Mouse (Mus musculus) WW6 (cell line): ENCODE results near the gene Ntrk3.

Experiments used
- DNase-seq: peaks from one replicate; pipeline ENCODE4 v3.0.0-alpha.2; 2013; ENCODE audit warnings: low read depth, low spot score

The Ntrk3 gene

GRCm38 (mm10) chr7:78443373-78444036, 294.3 kb downstream of the Ntrk3 start:
- no peak for DNase-seq

- no peak for DNase-seq
Measured at GRCm38 (mm10) chr7:78441706-78442105, 296.1 kb downstream of the Ntrk3 start.

DNA sequence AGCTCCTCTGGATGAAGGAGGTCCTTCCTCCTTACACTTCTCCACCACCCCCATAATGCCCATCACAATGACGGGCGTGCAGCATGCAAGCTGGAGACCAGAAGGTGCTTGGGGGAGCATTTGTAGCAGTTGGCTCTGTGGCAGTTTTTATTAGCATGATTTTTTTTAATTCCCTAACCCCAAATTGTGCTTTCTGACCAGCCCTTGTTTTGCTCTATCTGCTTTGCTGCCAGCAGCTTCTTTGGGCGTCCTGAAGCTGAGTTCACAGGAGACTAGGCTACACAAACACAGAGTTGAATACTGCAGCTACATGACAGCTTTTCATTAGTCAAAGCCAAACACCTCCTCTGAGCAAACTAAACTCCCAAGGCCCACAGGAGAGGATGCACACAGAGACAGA, 296.9 kb downstream of the Ntrk3 start:
- no peak for DNase-seq

GRCm38 (mm10) chr7:78440476-78440875, 297.3 kb downstream of the Ntrk3 start:
- no peak for DNase-seq

DNA sequence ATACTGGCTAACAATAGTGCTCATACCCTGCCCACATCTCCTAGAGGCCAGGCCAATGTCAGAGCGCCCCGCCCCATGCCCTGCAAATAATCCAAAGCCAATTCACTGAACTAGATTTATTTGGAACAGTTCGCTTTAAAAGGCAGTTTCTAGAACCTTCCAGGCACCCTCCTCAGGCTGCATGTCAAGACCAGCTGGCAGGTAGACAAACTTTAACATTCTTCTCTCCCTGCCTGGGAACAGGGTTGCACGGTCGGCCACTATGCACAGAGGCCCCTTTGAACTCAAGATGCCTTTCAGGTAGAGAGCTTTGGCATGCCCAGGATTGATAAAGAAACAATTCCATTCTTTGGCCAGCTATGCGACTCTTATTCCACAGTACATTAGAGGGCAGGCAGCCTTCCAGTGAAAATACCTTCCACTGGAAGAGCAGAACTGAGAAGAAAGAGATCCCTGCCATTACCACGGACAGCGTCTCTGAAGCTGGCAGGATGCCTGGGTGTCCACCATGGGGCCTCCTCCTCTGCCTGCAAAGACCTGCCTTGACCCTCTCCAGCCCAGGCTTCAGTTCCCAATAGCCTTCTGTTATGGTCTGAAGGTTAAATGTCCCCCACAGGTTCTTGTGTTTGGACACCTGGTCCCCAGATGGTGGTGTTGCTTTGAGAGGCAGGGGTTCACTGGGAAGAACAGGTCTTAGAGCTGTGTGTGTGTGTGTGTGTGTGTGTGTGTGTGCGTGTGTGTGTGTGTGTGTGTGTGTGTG, 298.3 kb downstream of the Ntrk3 start:
- no peak for DNase-seq

GRCm38 (mm10) chr7:78433617-78434144, 304.1 kb downstream of the Ntrk3 start:
- no peak for DNase-seq

DNA sequence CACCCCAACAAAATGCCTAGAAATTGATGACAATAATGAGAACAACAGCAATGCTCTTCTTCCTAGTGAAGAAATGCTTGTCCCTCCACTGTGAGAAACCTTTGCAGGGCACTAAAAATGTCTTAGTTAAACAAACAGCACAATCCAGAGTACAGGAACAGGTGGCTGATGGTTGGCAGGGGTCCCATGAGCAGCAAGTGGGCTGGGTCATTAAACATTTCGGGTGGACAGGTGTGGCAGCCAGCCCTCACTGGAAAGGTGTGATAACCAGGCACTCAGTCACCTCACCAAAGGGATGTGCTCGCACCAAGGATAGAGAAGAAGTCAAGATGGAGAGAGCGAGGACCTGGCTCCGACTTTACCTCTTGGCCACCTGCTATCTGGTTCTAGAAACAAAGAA, 306.2 kb downstream of the Ntrk3 start:
- DNase-seq = no peak

DNA sequence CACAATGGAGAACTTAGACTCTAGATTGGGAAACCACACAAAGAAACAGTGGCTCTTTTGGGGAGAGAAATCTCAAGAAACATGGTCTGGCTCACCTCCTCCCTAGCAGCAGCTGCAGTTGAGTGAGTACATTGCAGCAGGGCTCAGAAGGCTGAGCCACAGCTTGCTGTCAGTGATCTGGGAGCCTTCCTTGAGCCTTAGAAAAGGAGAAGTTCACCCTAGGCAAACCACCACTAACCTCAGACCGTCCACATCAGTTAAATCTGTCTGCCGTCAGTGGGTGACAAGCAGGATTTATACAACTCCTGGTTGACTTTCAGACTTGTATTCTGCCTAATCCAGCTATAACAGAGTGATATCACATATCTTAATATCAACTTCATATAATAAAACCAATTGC, 325.6 kb downstream of the Ntrk3 start:
- no peak for DNase-seq

- DNase-seq = no peak
Measured at GRCm38 (mm10) chr7:78409970-78410369, 327.8 kb downstream of the Ntrk3 start.

DNA sequence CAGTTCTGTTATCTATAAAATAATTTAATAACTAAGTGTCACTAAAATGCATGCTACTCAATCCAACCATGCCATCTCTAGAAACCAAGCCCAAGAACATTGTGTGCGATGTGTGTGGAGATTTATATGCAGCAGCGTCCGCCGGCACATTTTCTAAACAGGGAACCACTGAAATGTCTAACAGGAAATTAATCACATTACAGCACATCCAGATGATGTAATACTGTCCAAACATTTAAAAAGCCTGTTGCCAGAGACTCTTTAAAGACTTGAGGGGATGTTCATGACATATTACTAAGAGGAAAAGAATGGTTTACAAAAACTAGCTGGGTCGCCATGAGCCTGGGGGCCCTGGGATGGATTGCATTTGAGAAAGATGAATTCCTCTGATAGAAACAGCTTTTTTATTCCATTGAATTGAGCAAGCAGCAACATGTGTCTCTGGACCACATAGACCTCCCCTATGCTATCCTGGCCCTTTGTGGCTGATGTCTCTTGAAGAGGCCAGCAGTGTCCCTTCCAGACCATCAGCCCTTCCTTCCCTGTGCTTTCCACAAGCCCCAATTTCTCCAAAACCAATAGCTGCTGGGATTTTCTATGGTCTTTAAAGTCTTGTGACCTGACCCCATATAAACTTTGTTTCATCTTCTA, 331.0 kb downstream of the Ntrk3 start:
- DNase-seq = no peak

GRCm38 (mm10) chr7:78404481-78404880, 333.3 kb downstream of the Ntrk3 start:
- no peak for DNase-seq

GRCm38 (mm10) chr7:78402495-78402894, 335.3 kb downstream of the Ntrk3 start:
- DNase-seq = no peak

DNA sequence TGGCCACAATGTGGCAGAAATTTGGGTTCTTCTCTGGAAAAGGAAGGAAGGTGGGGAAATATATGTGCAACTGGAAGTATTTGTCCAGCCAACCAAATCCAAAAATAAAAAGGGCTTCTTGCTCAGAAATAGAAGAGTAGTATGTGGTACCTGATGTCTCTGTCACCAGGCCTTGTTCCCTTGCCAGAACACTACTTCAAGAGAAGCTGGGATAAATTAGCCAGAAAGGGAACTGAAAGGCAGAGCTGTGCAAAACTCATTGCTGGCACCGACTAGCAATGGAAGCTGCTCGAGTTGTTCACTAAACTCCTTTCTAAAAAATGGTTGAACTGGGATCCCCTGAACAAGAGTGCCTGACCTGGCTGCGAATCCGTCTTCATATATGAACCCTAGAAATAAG, 337.6 kb downstream of the Ntrk3 start:
- DNase-seq = no peak

DNA sequence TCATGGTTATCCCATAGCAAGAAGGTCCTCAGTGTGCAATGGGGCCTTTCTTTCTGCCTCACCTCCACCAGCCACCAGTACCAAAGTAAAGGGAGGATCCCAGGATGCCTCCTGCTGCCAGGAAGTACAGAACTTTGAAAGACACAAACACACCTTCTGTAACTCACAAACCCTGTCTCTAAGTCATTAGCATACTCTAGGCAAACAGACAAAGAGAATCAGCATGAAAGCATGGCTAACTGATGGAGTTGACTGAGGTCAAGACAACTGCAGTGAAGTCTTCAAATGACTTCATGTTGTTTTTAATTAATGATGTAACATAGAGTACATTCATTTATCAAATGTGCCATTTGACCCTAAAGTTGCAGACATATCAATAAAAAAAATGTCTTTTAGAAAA, 339.4 kb downstream of the Ntrk3 start:
- no peak for DNase-seq

GRCm38 (mm10) chr7:78397215-78397614, 340.6 kb downstream of the Ntrk3 start:
- DNase-seq = no peak

DNA sequence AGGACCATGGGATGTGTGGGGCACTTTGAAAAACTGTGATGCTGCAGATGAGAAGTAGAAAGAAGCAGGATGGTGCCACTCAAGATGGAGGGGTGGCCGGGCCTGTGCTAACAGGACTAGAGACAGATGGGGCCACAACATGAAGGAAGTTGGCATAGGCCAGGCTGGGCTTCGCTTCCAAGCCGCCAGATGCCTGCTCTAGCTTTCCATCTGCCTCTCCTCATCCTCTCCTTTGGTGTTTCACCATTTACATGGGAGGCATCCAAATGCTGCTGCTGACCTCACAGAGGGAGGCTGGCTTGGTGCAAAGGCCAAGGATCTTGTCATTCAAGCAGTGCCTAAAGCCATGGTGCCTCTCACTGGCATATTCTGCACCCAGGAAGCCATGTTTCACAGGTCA, 347.8 kb downstream of the Ntrk3 start:
- DNase-seq = no peak

DNA sequence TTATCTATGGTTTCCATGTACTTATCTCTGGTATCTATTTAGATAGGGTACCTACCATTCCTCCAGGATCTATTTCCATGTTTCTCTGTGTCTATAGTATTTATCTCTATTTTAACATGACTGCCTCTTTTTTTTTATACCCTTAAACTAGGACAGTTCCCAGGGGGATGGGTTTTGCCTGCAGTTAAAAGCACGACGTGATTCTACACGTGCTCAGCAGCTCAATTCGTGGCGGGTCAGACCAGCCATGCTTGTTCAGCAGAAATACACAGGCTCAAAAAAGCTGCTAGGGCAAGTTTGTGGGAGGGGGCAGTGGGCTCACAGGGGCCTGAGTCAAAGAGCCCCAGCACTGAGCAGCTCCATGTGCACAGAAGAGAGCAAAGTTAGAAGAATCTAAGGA, 349.7 kb downstream of the Ntrk3 start:
- DNase-seq = no peak

DNA sequence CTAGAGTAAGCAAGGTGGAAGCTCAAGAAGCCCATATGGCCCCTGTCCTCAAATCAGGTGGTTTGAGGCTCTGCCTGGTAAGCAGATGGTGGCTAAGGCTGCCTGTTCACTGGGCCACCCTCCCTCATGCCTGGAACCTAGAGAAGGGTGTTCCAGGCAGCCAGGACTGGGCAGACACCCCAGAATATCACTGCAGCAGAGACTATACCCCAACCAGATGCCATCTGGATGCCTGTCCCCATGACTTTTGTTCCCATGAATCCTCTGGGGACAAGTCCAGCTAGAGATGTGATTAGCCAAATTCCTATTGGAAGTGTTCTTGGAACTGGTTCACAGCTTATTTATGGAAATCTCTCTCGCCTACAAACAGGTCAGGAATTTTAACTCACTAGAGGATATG, 351.8 kb downstream of the Ntrk3 start:
- DNase-seq = no peak

- DNase-seq = no peak
Measured at GRCm38 (mm10) chr7:78384111-78384510, 353.7 kb downstream of the Ntrk3 start.

GRCm38 (mm10) chr7:78382126-78382525, 355.7 kb downstream of the Ntrk3 start:
- DNase-seq = no peak

- DNase-seq = no peak
Measured at GRCm38 (mm10) chr7:78379784-78380183, 358.0 kb downstream of the Ntrk3 start.

- DNase-seq = no peak
Measured at GRCm38 (mm10) chr7:78378306-78378705, 359.5 kb downstream of the Ntrk3 start.

DNA sequence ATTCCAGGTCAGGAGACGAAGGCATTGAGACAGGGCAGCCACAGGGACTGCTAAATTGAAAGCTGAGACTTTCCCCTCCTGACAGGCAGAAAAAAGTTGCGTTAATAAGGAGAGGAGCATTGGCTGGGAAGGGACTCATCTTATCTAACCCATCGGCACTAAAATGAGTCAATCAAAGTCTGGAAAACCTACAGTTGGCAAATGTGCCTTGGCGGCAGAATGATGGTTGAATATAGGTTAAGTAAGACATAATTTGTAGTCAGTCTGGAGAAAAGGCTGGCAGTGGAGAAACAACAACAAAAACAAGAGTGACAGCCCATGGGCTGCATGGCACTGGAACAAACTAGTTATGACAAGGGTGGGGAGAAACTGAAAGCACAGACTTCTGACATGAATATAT, 360.9 kb downstream of the Ntrk3 start:
- no peak for DNase-seq
